Mouse (Mus musculus) myocyte (in vitro differentiated cells): ENCODE results near the gene Cntf.

Experiments
- CEBPB ChIP-seq: IDR thresholded peaks from 2 replicates; pipeline ENCODE4 v1.6.1; 2011; ENCODE audit warnings: mild to moderate bottlenecking, moderate library complexity; ENCODE audit not compliant: poor library complexity, insufficient read depth, severe bottlenecking
- E2F4 ChIP-seq: IDR thresholded peaks from one replicate; pipeline ENCODE4 v1.6.1; 2011; ENCODE audit warnings: mild to moderate bottlenecking, control low read depth, moderate library complexity; ENCODE audit not compliant: insufficient read depth
- MAX ChIP-seq: IDR thresholded peaks from one replicate; pipeline ENCODE4 v1.6.1; 2011; ENCODE audit warnings: low read depth, mild to moderate bottlenecking, control low read depth
- MYOD1 ChIP-seq, 3 experiments: IDR thresholded peaks; one replicate each; pipeline ENCODE4 v1.6.1; 2011; ENCODE audit warnings: control low read depth in 2 of 3, low read depth in 2 of 3, mild to moderate bottlenecking in 2 of 3, moderate library complexity in 1 of 3; ENCODE audit not compliant: insufficient read length in 2 of 3, control insufficient read depth in 1 of 3
- MYOG ChIP-seq, 3 experiments: IDR thresholded peaks; one replicate each; pipeline ENCODE4 v1.6.1; 2011; ENCODE audit warnings: control low read depth in 2 of 3, low read depth in 2 of 3, mild to moderate bottlenecking in 2 of 3; ENCODE audit not compliant: insufficient read length in 2 of 3, control insufficient read depth in 1 of 3, insufficient read depth in 1 of 3
- POLR2A ChIP-seq: IDR thresholded peaks from one replicate; pipeline ENCODE4 v1.6.1; 2011; ENCODE audit warnings: low read depth, mild to moderate bottlenecking, control low read depth, moderate library complexity; ENCODE audit not compliant: insufficient read length
- POLR2AphosphoS2 ChIP-seq: IDR thresholded peaks from one replicate; pipeline ENCODE4 v1.6.1; 2011; ENCODE audit warnings: low read depth, control low read depth; ENCODE audit not compliant: insufficient read length
- REST ChIP-seq: IDR thresholded peaks from one replicate; pipeline ENCODE4 v1.6.1; 2011; ENCODE audit warnings: mild to moderate bottlenecking, control low read depth, moderate library complexity; ENCODE audit not compliant: insufficient read depth, insufficient read length
- SRF ChIP-seq: IDR thresholded peaks from one replicate; pipeline ENCODE4 v1.6.1; 2011; ENCODE audit warnings: low read depth; ENCODE audit not compliant: control insufficient read depth, insufficient read length
- TCF12 ChIP-seq: IDR thresholded peaks from one replicate; pipeline ENCODE4 v1.6.1; 2011; ENCODE audit warnings: mild to moderate bottlenecking, control low read depth; ENCODE audit not compliant: poor library complexity, insufficient read depth, severe bottlenecking
- TCF3 ChIP-seq: IDR thresholded peaks from one replicate; pipeline ENCODE4 v1.6.1; 2011; ENCODE audit warnings: low read depth, control low read depth; ENCODE audit not compliant: insufficient read length
- USF1 ChIP-seq: IDR thresholded peaks from one replicate; pipeline ENCODE4 v1.6.1; 2011; ENCODE audit warnings: low read depth, mild to moderate bottlenecking, control low read depth, moderate library complexity

- TF ChIP-seq TCF3 (no peak), MYOD1 (IDR thresholded peaks at IDR 0.05; ENCODE audit: control insufficient read depth in 1 of 3, insufficient read length in 2 of 3, low read depth in 2 of 3) (no peak), POLR2A (no peak), POLR2AphosphoS2 (no peak), MYOG (IDR thresholded peaks at IDR 0.05; ENCODE audit: control insufficient read depth in 1 of 3, insufficient read depth in 1 of 3, insufficient read length in 2 of 3, low read depth in 2 of 3) (no peak), TCF12 (no peak), MAX (no peak), E2F4 (no peak), CEBPB (no peak), REST (no peak), SRF (no peak), USF1 (no peak)
Measured at GRCm38 (mm10) chr19:12804237-12804636, 38.8 kb upstream of the Cntf start.
